ENCODE assay signal across 8 mouse cellular contexts in genomic region chr15:81027378-81028173, GRCm38 (mm10). TPM values are rescaled to one million over a fixed set of nuclear protein-coding genes. Genes with fewer than 3 reads are reported as not detected.
DNase-seq lines count a peak whose midpoint lies in the region; ATAC-seq lines count a peak whose summit lies in the region.

No protein-coding gene starts in this region.

- WGBS in intestine, embryonic 15.5 days: 33% methylated on average over 8 of the region's 8 CpGs

- H3K4me2 ChIP-seq in intestine, embryonic 15.5 days (replicated peaks): no peak overlapping the region; the same call in 1 of the 2 replicates

- H3K4me1 ChIP-seq in intestine, embryonic 15.5 days (replicated peaks): peaks cover 17% of the 10 kb centered on the region

- H3K4me3 ChIP-seq in intestine, embryonic 15.5 days (replicated peaks): no peak overlapping the region

- no peak overlapping the region for H3K9ac ChIP-seq in intestine, embryonic 15.5 days

- ATAC-seq in intestine, embryonic 15.5 days: peak; percentile 76
- ATAC-seq in megakaryocyte-erythroid progenitor cell, adult 5-6 weeks (replicated peaks; ENCODE audit: low FRiP score, low TSS enrichment, poor library complexity, severe bottlenecking): peak; percentile 96

- no peaks in the 10 kb centered on the region for H3K9me3 ChIP-seq in intestine, embryonic 15.5 days

- H3K36me3 ChIP-seq in intestine, embryonic 15.5 days: no peaks in the 10 kb centered on the region

- DNase-seq in adrenal gland, adult 2 months: peak; percentile 68
- peak; percentile 82 for DNase-seq in embryo, embryonic 10.5 days (ENCODE audit: low spot score)
- DNase-seq in gastrocnemius, postnatal 4 days (ENCODE audit: low spot score in 2 of 2): peak; percentile 57 to 74
- DNase-seq in left cerebral cortex, postnatal 14 days (ENCODE audit: low spot score in 2 of 2): peak; percentile 88 to 89
- peak; percentile 65 to 71 for DNase-seq in right cerebral cortex, postnatal 36 days (ENCODE audit: low spot score in 2 of 2)
- peak; percentile 73 for DNase-seq in yolk sac, embryonic 10.5 days (ENCODE audit: low spot score)

- H3K27me3 ChIP-seq in intestine, embryonic 15.5 days (replicated peaks): no peaks in the 10 kb centered on the region

- no peak overlapping the region for H3K27ac ChIP-seq in intestine, embryonic 15.5 days

- intact Hi-C loops in left cerebral cortex, postnatal 14 days (cut with DNase I): loop anchor here (5.0 to 10.0 kb wide), 3 partner anchors 35 to 257 kb away; no protein-coding TSS in a partner anchor

RNA-seq across cellular contexts. Expression of gene Sgsm3, which starts 50.0 kb away (rescaled TPM):
- 10 to 100 TPM; 18.9 to 24.2 TPM for total RNA-seq in adrenal gland, adult 2 months (2021)
- 17.6 and 27.3 TPM in 2 replicates for polyA plus RNA-seq in adrenal gland, adult 2 months (2012; rRNA removed)
- 10 to 100 TPM; 12.8 to 15.0 TPM for total RNA-seq in gastrocnemius, postnatal 4 days (2021)
- polyA plus RNA-seq in intestine, embryonic 15.5 days (2015; fragmentation: Nextera tagmentation; extraction: Ambion mirVana): 27.6 and 29.2 TPM in 2 replicates
- total RNA-seq in left cerebral cortex, postnatal 14 days (2021): 100 to 1,000 TPM in 1 of 2 experiments, 10 to 100 TPM in 1; 82.2 to 100 TPM
- 15.8 and 26.9 TPM in 2 replicates for total RNA-seq in megakaryocyte-erythroid progenitor cell, adult 5-6 weeks (2014; fragmentation: Nextera tagmentation)
- 43.5 and 57.1 TPM in 2 replicates for total RNA-seq in megakaryocyte-erythroid progenitor cell, adult 5-6 weeks (2017)
